Mouse (Mus musculus): ENCODE data around the gene Gal3st2c. TPM values are rescaled to one million over a fixed set of nuclear protein-coding genes. Genes with fewer than 3 reads are reported as not detected.
"Not testable (repeated sequence)": the region's sequence is repeated elsewhere in the genome, so short reads cannot be mapped to it uniquely, and the experiment has no call there.

Gal3st2c gene
- polyA plus RNA-seq, 1 experiment, result 0.04 TPM

- no peak overlapping the region for H3K27ac ChIP-seq (ENCODE audit: insufficient read depth, low read length)
- no peaks in the 10 kb centered on the region for H3K36me3 ChIP-seq (ENCODE audit: control insufficient read depth, insufficient read depth, low read length)
- no peaks in the 10 kb centered on the region for H3K4me1 ChIP-seq (ENCODE audit: control insufficient read depth, insufficient read depth, insufficient read length)
- no peaks in the 10 kb centered on the region for H3K27me3 ChIP-seq (ENCODE audit: control insufficient read depth, insufficient read depth, low read length)
- TF ChIP-seq POLR2A (IDR thresholded peaks at IDR 0.05; ENCODE audit: low read depth, low read length) (no peak), CTCF (IDR thresholded peaks at IDR 0.05; ENCODE audit: extremely low read depth, insufficient read depth, insufficient read length, insufficient replicate concordance) (no peak)
- no peak overlapping the region for H3K4me3 ChIP-seq (ENCODE audit: extremely low read depth, insufficient read depth, insufficient read length)
- 89% methylated on average over 3 of the region's 3 CpGs for WGBS
- no peak for DNase-seq (ENCODE audit: low read depth in 1 of 2, low spot score in 2 of 2)
Observed at GRCm38 (mm10) chr1:93986167-93986566, 4.1 kb upstream of the Gal3st2c start.

GRCm38 (mm10) chr1:93988786-93989185 lies 1.5 kb upstream of the Gal3st2c start:
- no peaks in the 10 kb centered on the region for H3K36me3 ChIP-seq (ENCODE audit: control insufficient read depth, insufficient read depth, low read length)
- H3K27ac ChIP-seq (ENCODE audit: insufficient read depth, low read length), result no peak overlapping the region
- TF ChIP-seq POLR2A (IDR thresholded peaks at IDR 0.05; ENCODE audit: low read depth, low read length) (no peak), CTCF (IDR thresholded peaks at IDR 0.05; ENCODE audit: extremely low read depth, insufficient read depth, insufficient read length, insufficient replicate concordance) (no peak)
- 67% methylated on average over 3 of the region's 3 CpGs for WGBS
- H3K4me1 ChIP-seq (ENCODE audit: control insufficient read depth, insufficient read depth, insufficient read length), result no peaks in the 10 kb centered on the region
- H3K4me3 ChIP-seq (ENCODE audit: extremely low read depth, insufficient read depth, insufficient read length), result no peak overlapping the region
- H3K27me3 ChIP-seq (ENCODE audit: control insufficient read depth, insufficient read depth, low read length), result no peaks in the 10 kb centered on the region
- DNase-seq (ENCODE audit: low read depth in 1 of 2, low spot score in 2 of 2), result no peak

- not testable (repeated sequence) for H3K4me1 ChIP-seq (ENCODE audit: control insufficient read depth, insufficient read depth, insufficient read length); H3K27ac ChIP-seq (ENCODE audit: insufficient read depth, low read length); DNase-seq (ENCODE audit: low read depth in 1 of 2, low spot score in 2 of 2); H3K4me3 ChIP-seq (ENCODE audit: extremely low read depth, insufficient read depth, insufficient read length); H3K36me3 ChIP-seq (ENCODE audit: control insufficient read depth, insufficient read depth, low read length); H3K27me3 ChIP-seq (ENCODE audit: control insufficient read depth, insufficient read depth, low read length)
- WGBS, result 21% methylated on average over 2 of the region's 2 CpGs
Observed at GRCm38 (mm10) chr1:93991068-93991467, 759 bp downstream of the Gal3st2c start.

- not testable (repeated sequence) for H3K27ac ChIP-seq (ENCODE audit: insufficient read depth, low read length); H3K4me1 ChIP-seq (ENCODE audit: control insufficient read depth, insufficient read depth, insufficient read length); H3K4me3 ChIP-seq (ENCODE audit: extremely low read depth, insufficient read depth, insufficient read length); DNase-seq (ENCODE audit: low read depth in 1 of 2, low spot score in 2 of 2); H3K27me3 ChIP-seq (ENCODE audit: control insufficient read depth, insufficient read depth, low read length); H3K36me3 ChIP-seq (ENCODE audit: control insufficient read depth, insufficient read depth, low read length)
- WGBS, result 81% methylated on average over 3 of the region's 3 CpGs
Observed at GRCm38 (mm10) chr1:93991491-93991890, 1.2 kb downstream of the Gal3st2c start.

- Histone ChIP-seq H3K4me1 (ENCODE audit: control insufficient read depth, insufficient read depth, insufficient read length) (no peaks in the 10 kb centered on the region), H3K36me3 (ENCODE audit: control insufficient read depth, insufficient read depth, low read length) (no peaks in the 10 kb centered on the region), H3K27ac (ENCODE audit: insufficient read depth, low read length) (no peak overlapping the region), H3K27me3 (ENCODE audit: control insufficient read depth, insufficient read depth, low read length) (no peaks in the 10 kb centered on the region), H3K4me3 (ENCODE audit: extremely low read depth, insufficient read depth, insufficient read length) (no peak overlapping the region)
- 91% methylated on average over 2 of the region's 2 CpGs for WGBS
- no peak for DNase-seq (ENCODE audit: low read depth in 1 of 2, low spot score in 2 of 2)
- no peak for TF ChIP-seq POLR2A (IDR thresholded peaks at IDR 0.05; ENCODE audit: low read depth, low read length)
Observed at GRCm38 (mm10) chr1:94001023-94001422, 10.7 kb downstream of the Gal3st2c start.

- 61% methylated on average over 2 of the region's 2 CpGs for WGBS
- not testable (repeated sequence) for H3K27ac ChIP-seq (ENCODE audit: insufficient read depth, low read length); H3K27me3 ChIP-seq (ENCODE audit: control insufficient read depth, insufficient read depth, low read length); H3K4me3 ChIP-seq (ENCODE audit: extremely low read depth, insufficient read depth, insufficient read length); DNase-seq (ENCODE audit: low read depth in 1 of 2, low spot score in 2 of 2); H3K36me3 ChIP-seq (ENCODE audit: control insufficient read depth, insufficient read depth, low read length); H3K4me1 ChIP-seq (ENCODE audit: control insufficient read depth, insufficient read depth, insufficient read length)
Observed at GRCm38 (mm10) chr1:94005954-94006506, 15.7 kb downstream of the Gal3st2c start.

- not testable (repeated sequence) for H3K36me3 ChIP-seq (ENCODE audit: control insufficient read depth, insufficient read depth, low read length); H3K27me3 ChIP-seq (ENCODE audit: control insufficient read depth, insufficient read depth, low read length); H3K4me3 ChIP-seq (ENCODE audit: extremely low read depth, insufficient read depth, insufficient read length); H3K4me1 ChIP-seq (ENCODE audit: control insufficient read depth, insufficient read depth, insufficient read length); H3K27ac ChIP-seq (ENCODE audit: insufficient read depth, low read length); DNase-seq (ENCODE audit: low read depth in 1 of 2, low spot score in 2 of 2)
- 94% methylated on average over 16 of the region's 19 CpGs for WGBS
Observed at GRCm38 (mm10) chr1:94008826-94009225, 18.5 kb downstream of the Gal3st2c start.

GRCm38 (mm10) chr1:94011643-94012042 lies 21.3 kb downstream of the Gal3st2c start:
- no peak for DNase-seq (ENCODE audit: low read depth in 1 of 2, low spot score in 2 of 2)
- no peaks in the 10 kb centered on the region for H3K36me3 ChIP-seq (ENCODE audit: control insufficient read depth, insufficient read depth, low read length)
- H3K4me1 ChIP-seq (ENCODE audit: control insufficient read depth, insufficient read depth, insufficient read length), result no peaks in the 10 kb centered on the region
- 57% methylated on average over 3 of the region's 3 CpGs for WGBS
- H3K4me3 ChIP-seq (ENCODE audit: extremely low read depth, insufficient read depth, insufficient read length), result no peak overlapping the region
- no peak overlapping the region for H3K27ac ChIP-seq (ENCODE audit: insufficient read depth, low read length)
- no peak for TF ChIP-seq POLR2A (IDR thresholded peaks at IDR 0.05; ENCODE audit: low read depth, low read length)
- no peaks in the 10 kb centered on the region for H3K27me3 ChIP-seq (ENCODE audit: control insufficient read depth, insufficient read depth, low read length)

Measured in spleen, adult 2 months (tissue).